Mouse (Mus musculus) olfactory bulb, adult 2 months (tissue): ENCODE measurements around the gene Nav2.

ENCODE experiments used
- CTCF ChIP-seq: fragments of 200-500 bp; IDR thresholded peaks from 2 replicates; pipeline ENCODE4 v1.5.1; 2012; ENCODE audit warnings: low read depth, mild to moderate bottlenecking, low read length, moderate library complexity; ENCODE audit not compliant: insufficient read depth
- POLR2A ChIP-seq: fragments of 200-500 bp; IDR thresholded peaks from 2 replicates; pipeline ENCODE4 v1.6.1; 2012; ENCODE audit warnings: mild to moderate bottlenecking, low read depth, low read length, moderate library complexity; ENCODE audit not compliant: insufficient read depth

- TF ChIP-seq CTCF: no peak
- TF ChIP-seq POLR2A: no peak
Observed at GRCm38 (mm10) chr7:49202971-49203370, 294.5 kb downstream of the Nav2 start.
